Mouse (Mus musculus) urinary bladder, adult 2 months (tissue): ENCODE results near the gene Gm11567. TPM values are rescaled to one million over a fixed set of nuclear protein-coding genes. Genes with fewer than 3 reads are reported as not detected.
"Not testable (repeated sequence)": the region's sequence is repeated elsewhere in the genome, so short reads cannot be mapped to it uniquely, and the experiment has no call there.

Source experiments
- DNase-seq: peaks from one replicate; pipeline ENCODE4 v3.0.0; 2022; ENCODE audit warnings: low spot score
- polyA plus RNA-seq: library from polyadenylated mRNA; depleted of rRNA; stranded (reverse); fragments of >200 nt; gene quantifications from 2 replicates; pipeline ENCODE4 v1.2.3, GENCODE M21; 2012; rRNA removed

Gene Gm11567
- polyA plus RNA-seq, result not detected in 2 replicates

- not testable (repeated sequence) for DNase-seq
Observed at GRCm38 (mm10) chr11:99878887-99879286, at the start of gene Gm11567. Gene Gm11567 (plus strand): TSS chr11:99879187.

- DNase-seq, result no peak
Observed at GRCm38 (mm10) chr11:99837966-99838365, 41.0 kb upstream of the Gm11567 start, which contains the start of gene 2300003K06Rik. Gene 2300003K06Rik (minus strand): TSS chr11:99838066.

- DNase-seq, result no peak
Observed at GRCm38 (mm10) chr11:99842185-99842584, 36.8 kb upstream of the Gm11567 start.

GRCm38 (mm10) chr11:99846746-99847145, 32.2 kb upstream of the Gm11567 start:
- no peak for DNase-seq

GRCm38 (mm10) chr11:99851508-99851907, 27.5 kb upstream of the Gm11567 start, which contains the start of gene Krtap4-16:
Gene Krtap4-16 (minus strand): TSS chr11:99851608.
- DNase-seq, result no peak

GRCm38 (mm10) chr11:99854121-99854520, 24.9 kb upstream of the Gm11567 start:
- DNase-seq, result no peak

- DNase-seq, result no peak
Observed at GRCm38 (mm10) chr11:99857617-99858016, 21.4 kb upstream of the Gm11567 start, which contains the start of gene Gm11568. Gene Gm11568 (plus strand): TSS chr11:99857917.

GRCm38 (mm10) chr11:99858761-99859160, 20.2 kb upstream of the Gm11567 start:
- no peak for DNase-seq

- DNase-seq, result not testable (repeated sequence)
Observed at GRCm38 (mm10) chr11:99864176-99864575, 14.8 kb upstream of the Gm11567 start, which contains the start of gene Gm11559. Gene Gm11559 (plus strand): TSS chr11:99864476.

- DNase-seq, result not testable (repeated sequence)
Observed at GRCm38 (mm10) chr11:99873089-99873488, 5.9 kb upstream of the Gm11567 start, which contains the start of gene Krtap9-1. Gene Krtap9-1 (plus strand): TSS chr11:99873389.

- DNase-seq, result no peak
Observed at GRCm38 (mm10) chr11:99907620-99908019, 28.6 kb downstream of the Gm11567 start, which contains the start of gene Krtap31-1. Gene Krtap31-1 (plus strand): TSS chr11:99907920.

- no peak for DNase-seq
Observed at GRCm38 (mm10) chr11:99914451-99914850, 35.5 kb downstream of the Gm11567 start, which contains the start of gene Gm11565. Gene Gm11565 (plus strand): TSS chr11:99914751.

Other genes with a start within 250 kb of the Gm11567 start
- not detected in 2 replicates for gene Krtap4-2, start 244.1 kb upstream of the Gm11567 start, polyA plus RNA-seq
- not detected in 2 replicates for gene Krtap4-7, start 235.1 kb upstream of the Gm11567 start, polyA plus RNA-seq
- not detected in 2 replicates for gene Gm11555, start 229.0 kb upstream of the Gm11567 start, polyA plus RNA-seq
- not detected in 2 replicates for gene Gm11563, start 220.2 kb upstream of the Gm11567 start, polyA plus RNA-seq
- gene Krtap4-6, start 213.2 kb upstream of the Gm11567 start, polyA plus RNA-seq, result not detected in 2 replicates
- not detected in 2 replicates for gene Gm14190, start 188.4 kb upstream of the Gm11567 start, polyA plus RNA-seq
- gene Gm14180, start 144.9 kb upstream of the Gm11567 start, polyA plus RNA-seq, result not detected in 2 replicates
- gene Gm11595, start 106.3 kb upstream of the Gm11567 start, polyA plus RNA-seq, result not detected in 2 replicates
- not detected in 2 replicates for gene Krtap4-8, start 98.5 kb upstream of the Gm11567 start, polyA plus RNA-seq
- gene Krtap4-9, start 94.0 kb upstream of the Gm11567 start, polyA plus RNA-seq, result not detected in 2 replicates
- gene Gm11596, start 85.7 kb upstream of the Gm11567 start, polyA plus RNA-seq, result 0.06 TPM in 1 of 2 replicates, not detected in the other
- gene Gm11569, start 80.3 kb upstream of the Gm11567 start, polyA plus RNA-seq, result 0.08 TPM in 1 of 2 replicates, not detected in the other
- not detected in 2 replicates for gene Gm11554, start 74.7 kb upstream of the Gm11567 start, polyA plus RNA-seq
- gene Krtap4-13, start 69.3 kb upstream of the Gm11567 start, polyA plus RNA-seq, result 0.18 and 0.24 TPM in 2 replicates
- not detected in 2 replicates for gene Gm11564, start 63.5 kb upstream of the Gm11567 start, polyA plus RNA-seq
- gene 2300003K06Rik, start 41.1 kb upstream of the Gm11567 start, polyA plus RNA-seq, result not detected in 2 replicates
- gene Krtap4-16, start 27.6 kb upstream of the Gm11567 start, polyA plus RNA-seq, result 0.07 and 0.08 TPM in 2 replicates
- not detected in 2 replicates for gene Gm11568, start 21.3 kb upstream of the Gm11567 start, polyA plus RNA-seq
- gene Gm11559, start 14.7 kb upstream of the Gm11567 start, polyA plus RNA-seq, result not detected in 2 replicates
- not detected in 2 replicates for gene Krtap9-1, start 5.8 kb upstream of the Gm11567 start, polyA plus RNA-seq
- gene Krtap31-1, start 28.7 kb downstream of the Gm11567 start, polyA plus RNA-seq, result not detected in 2 replicates
- gene Gm11565, start 35.6 kb downstream of the Gm11567 start, polyA plus RNA-seq, result not detected in 2 replicates
- gene Krtap31-2, start 57.1 kb downstream of the Gm11567 start, polyA plus RNA-seq, result not detected in 2 replicates
- not detected in 2 replicates for gene Krtap9-5, start 69.3 kb downstream of the Gm11567 start, polyA plus RNA-seq
- not detected in 2 replicates for gene Krtap29-1, start 99.9 kb downstream of the Gm11567 start, polyA plus RNA-seq
- not detected in 2 replicates for gene Krtap16-1, start 107.4 kb downstream of the Gm11567 start, polyA plus RNA-seq
- not detected in 2 replicates for gene Krtap17-1, start 114.8 kb downstream of the Gm11567 start, polyA plus RNA-seq
- 0.04 and 0.11 TPM in 2 replicates for gene Krt33a, start 137.0 kb downstream of the Gm11567 start, polyA plus RNA-seq
- not detected in 2 replicates for gene Krt33b, start 150.7 kb downstream of the Gm11567 start, polyA plus RNA-seq
- gene Krt34, start 162.4 kb downstream of the Gm11567 start, polyA plus RNA-seq, result not detected in 2 replicates
- not detected in 2 replicates for gene Krt31, start 171.4 kb downstream of the Gm11567 start, polyA plus RNA-seq
- gene Krt32, start 209.0 kb downstream of the Gm11567 start, polyA plus RNA-seq, result not detected in 2 replicates
- 0.04 and 0.06 TPM in 2 replicates for gene Krt35, start 217.1 kb downstream of the Gm11567 start, polyA plus RNA-seq
- gene Krt36, start 226.4 kb downstream of the Gm11567 start, polyA plus RNA-seq, result 0.22 and 0.33 TPM in 2 replicates
- gene Krt13, start 242.4 kb downstream of the Gm11567 start, polyA plus RNA-seq, result 0.37 and 0.91 TPM in 2 replicates